Mouse (Mus musculus): Measurements from ENCODE around the gene Fggy.

Gene Fggy

DNA sequence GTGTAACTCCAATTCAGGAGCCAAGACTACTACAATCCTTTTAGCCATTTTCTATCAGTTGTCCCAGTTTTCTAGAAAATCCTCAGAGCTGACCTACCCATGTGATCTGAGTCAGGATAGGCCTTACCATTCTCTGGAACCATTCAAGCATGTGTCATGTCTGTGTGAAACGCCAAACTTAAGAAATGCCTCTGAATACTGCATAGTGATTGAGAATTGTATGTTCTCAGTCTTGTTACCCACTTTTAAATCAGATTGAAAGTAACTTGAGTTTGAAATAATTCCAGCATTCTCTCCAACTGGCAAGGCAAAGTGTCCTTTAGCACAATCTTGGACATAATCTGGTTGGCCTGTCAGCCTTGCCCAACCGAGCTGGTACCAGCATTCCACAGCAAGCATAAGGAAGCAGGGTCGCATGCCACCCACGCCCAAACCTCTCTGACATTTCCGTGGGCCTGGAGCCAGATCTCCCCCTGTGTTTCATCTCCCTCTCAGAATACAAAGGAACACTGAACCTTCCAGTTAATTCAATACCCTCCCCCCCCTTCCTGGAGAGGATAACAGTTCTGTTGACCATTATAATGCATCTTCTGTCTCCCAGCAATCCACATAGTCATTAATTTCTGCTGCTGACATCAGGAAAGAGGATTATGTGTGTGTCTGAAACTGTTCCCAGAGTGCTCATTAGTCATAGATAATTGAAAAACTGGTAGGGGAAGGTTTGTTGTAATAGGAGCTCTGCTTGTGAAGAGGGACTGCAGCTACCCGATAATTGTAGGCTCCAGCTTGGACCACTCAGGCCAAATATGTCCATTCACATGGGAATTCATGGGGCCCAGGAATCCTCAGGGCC, 176.3 kb downstream of the Fggy start:
- no peak for DNase-seq

DNA sequence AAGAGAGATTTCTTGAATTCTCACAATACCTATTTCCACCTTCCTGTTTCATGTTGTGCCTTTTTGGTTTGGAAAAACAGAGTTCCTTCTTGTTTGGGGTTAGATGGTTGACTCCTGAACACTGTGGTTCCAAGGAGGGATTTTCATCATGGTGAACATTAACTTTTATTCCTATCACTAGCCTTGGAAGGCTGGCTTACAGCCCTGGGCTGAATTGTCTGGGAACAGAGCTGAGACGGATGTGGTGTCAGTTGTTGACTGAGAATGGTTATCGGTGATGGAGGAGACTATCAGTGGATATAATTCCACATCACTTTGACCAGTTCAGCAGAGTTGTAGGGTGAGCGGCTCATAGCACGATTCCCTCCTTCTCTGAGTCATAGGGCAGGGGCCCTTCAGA, 178.7 kb downstream of the Fggy start:
- no peak for DNase-seq

DNA sequence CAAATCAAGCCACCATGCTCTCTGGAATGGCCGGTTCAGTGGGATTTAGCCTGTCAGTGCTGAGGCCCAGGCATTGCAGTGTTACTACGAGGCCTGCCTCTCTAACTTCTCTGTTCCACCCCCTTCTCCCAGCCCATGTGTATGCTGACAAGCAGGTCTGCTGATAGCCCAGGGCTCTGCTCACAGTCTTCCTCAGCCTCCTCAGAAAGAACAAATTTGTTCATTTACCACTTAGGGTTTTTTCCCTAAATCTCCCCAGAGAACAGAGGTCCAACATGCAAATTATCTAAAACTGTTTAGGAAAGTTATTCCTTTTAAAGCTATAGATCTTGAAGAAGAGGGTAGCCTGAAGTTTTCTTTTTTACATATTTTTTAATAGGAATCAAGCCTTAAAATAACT, 179.4 kb downstream of the Fggy start:
- DNase-seq, result no peak

DNA sequence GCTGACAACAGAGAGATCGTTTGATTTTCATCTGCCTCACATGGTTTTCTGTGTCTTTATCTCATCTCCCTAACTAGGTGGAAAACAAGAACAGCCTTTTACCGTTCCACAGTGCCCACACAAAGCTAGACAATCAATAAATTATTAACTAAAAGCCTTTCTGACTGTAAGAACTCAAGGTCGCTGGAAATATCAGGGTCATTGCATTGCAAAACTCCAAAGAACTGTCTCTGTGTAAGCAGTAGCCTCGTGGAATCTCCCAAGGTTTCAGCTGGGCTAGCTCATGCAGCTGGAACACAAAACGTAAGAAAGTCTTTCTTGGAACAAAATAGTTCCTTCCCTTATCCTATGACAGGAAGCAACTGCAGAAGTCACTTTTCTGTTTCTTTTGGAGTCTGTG, 180.9 kb downstream of the Fggy start:
- no peak for DNase-seq

DNA sequence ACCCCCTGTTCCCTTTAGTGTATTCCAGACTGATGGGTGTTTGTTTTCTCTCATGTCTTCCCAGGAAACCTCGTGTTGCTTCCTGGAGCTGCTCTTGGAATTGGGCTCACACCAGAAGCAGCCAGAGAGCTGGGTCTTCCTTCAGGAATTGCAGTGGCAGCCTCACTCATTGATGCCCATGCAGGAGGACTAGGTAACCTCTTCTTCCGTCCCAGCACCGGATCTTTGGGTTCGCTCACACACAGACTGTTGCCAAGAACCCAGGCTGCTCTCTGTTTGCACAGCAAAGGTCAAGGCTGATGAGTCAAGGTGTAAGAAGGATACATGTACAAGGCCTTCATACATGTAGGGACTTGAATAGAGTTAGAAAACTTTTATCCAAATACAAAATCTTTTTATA, 181.4 kb downstream of the Fggy start:
- DNase-seq, result no peak

DNA sequence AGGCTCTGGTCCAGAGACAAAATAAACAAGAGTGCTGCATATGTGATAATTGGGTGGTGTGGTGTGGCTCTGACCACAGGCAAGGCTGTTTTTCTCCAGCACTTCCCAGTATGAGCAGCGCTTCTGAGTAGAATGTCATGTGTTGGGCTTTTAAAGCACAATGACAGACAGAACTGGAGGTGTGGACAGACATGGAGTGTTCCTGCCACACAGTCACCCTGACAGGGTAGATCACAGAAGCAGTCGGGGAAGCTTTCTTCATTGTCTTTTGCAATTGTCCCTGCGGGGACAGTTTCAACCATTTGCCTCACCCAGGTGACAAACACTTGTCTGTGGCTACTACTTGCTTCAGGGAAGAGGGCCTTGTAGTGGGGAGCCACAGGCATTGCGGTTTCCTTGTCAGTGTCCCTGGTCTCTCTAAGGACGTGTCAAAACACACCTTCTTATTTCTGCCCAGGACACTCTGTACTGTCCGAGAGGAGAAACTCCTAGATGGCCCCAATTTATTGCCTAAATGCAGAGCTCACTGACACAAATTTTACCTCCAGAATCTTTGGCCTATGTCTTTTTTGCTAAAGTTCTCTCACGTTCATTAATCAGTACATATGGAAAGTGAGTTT, 183.9 kb downstream of the Fggy start:
- no peak for DNase-seq

DNA sequence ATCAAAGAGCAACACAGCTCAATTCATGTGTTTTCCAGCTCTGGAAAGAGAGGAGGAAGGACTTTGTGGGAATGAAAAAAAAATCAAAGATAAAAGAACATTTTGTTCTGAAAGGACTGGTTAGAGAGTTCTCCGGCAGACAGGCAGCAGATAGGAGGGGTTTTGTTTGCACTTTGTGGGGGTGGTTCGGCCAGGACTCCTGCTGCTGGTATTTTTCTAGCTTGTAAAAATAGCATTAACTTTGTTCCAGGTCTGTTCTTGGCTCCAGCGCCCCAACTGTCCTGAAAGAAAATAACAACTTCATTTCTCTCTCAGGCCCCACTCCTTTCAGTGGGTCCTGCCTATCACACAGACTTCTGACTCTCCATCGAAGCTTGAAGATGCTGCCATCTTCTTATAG, 185.7 kb downstream of the Fggy start:
- no peak for DNase-seq

DNA sequence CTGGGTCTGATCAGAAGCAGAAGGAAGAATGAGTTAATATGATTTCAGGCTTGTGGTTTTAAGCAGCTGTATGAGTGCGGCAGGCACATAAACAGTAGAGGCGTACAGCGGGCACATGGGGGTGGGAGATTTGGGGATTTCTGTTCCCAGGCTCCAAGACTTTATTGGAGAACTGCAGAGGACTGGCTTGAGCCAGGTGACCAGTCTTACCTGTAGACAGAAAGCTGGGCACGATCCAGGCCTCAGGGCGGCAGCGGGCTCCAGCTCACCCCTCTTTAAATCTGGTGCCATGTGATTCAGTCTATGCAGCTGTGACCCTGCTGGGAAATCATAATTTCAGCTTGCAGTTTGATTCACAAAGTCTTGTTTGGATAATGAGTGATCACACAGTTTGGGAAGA, 189.6 kb downstream of the Fggy start:
- DNase-seq, result no peak

DNA sequence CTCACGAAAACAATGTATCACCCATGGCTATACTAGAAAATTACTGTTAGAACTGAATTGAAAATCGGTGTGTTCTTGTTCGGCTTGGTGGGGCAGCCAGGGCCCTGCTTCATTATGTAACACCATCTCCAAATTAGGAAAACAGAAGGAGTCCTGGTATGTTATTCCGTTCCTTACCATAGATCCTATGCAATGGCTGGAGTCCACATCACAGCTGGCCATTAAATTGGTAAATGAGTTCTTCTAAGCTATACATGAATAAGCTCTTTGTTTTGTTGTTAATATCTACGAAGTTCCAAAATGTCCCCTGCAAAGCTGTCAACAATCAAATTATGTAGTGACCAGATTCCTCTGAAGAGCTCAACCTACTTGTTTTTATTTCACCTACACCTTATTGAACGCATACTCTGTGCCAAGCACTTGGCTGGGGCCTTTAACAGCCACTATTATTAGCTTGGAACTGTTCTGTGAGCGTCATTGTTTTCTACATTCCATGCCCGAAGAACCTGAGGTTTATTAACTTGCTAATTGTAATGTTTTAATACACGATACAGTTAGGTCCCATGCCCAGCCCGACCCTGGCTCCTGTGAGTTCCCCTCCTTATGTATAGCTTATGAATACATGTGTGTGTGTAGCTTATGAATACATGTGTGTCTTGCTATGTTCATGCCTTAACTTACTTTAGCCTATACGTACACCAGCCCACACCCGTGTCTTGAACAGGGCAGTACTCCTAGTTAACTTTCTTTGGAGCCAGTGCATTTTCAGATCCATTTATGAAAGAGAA, 190.3 kb downstream of the Fggy start:
- DNase-seq, result no peak

DNA sequence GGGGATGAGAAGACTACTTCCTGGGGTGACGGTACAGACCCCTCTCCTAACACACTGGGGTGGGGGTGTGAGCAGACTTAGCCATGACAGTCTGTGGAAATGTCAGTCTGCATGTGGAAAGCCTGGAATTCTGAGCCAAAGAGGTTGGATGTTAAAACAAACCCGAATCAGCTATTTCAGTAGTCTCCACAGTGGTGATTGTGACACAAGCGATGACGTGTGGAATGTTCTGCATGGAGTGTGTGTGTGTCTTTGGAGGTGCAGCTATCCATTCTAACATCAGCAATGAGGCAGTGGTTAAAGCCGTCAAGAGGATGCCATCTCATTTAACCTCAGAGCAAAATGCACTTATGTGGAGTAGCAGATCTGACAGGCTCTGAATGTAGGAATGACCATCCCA, 192.9 kb downstream of the Fggy start:
- no peak for DNase-seq

DNA sequence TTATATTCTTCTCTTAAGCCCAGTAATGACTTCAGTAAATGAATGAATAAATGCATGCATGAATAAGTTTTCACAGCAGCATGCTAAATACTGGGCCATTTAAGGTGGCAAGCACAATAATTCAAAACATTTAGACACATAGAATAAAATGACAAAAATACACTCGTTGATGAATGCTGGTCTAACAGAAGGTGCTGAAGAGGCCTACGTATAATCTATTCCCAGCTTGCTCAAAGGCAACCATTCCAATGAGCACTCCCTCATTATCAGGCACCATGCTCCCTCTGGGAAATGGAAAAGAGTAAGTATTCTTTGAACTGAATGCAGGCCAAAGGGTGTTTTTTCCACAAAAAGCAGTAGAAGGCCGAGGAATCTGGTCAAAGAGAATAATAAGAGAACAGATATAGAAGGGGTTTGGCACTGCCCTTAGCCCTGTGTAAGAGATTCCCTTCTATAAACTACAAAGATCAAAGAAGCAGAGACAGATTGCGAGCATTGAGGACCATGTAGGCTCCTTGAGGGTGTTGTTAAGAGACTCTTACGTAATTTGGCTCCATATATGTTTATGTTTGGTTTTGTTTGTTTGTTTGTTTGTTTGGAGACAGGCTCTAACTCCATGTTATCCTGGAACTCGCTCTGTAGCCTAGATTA, 195.4 kb downstream of the Fggy start:
- no peak for DNase-seq

DNA sequence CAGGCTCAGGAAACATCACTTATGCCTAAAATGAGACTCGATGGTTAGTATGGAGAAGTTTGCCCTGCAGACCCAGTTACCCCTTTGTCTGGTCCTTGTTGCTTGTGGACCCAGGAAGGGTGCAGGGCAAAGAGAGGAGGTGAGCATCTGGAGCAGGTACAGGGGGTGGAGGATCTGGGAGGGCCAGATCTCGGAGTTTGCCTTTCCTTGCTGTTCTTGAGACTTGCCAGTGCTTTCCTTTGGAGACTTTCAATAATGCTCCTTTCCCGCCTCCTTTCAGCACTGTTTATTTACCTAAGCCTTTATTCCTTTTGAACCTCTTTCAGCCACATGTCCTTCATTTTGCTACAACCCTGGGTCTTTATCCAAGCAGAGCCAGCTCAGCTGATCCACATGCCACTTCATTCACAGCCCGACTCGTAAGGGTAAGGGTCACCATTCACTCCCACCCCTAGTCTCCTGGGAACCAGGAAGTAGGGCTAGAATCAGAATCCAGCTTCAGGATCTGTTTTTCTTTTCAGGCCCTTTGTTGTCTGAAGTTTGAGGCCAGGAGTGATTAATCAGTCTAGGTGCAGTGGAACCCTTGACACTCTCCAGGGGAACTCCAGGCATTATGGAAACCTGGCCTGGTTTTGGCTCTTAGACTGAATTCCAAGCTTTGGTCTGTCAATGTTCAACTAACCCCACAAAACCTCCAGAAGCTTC, 201.9 kb downstream of the Fggy start:
- no peak for DNase-seq

DNA sequence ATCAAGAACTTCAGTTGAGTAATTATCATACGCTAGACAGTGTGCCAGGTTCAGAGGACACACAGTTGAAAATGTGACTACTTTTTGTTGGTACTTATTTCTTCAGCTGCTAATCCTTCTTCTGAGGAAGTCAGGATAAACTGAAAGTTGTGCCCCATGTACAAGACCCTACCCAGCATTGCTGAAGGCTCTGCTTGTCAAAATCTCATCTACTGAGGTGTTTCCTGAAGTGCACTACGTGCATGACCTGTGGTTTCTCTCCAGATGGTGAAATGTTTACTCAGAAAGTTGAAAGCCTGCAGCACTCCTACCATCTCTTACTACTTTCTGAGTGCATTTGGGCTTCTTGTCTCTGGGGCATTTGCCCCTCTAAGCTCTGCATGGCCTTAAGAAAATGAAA, 208.1 kb downstream of the Fggy start:
- no peak for DNase-seq

DNA sequence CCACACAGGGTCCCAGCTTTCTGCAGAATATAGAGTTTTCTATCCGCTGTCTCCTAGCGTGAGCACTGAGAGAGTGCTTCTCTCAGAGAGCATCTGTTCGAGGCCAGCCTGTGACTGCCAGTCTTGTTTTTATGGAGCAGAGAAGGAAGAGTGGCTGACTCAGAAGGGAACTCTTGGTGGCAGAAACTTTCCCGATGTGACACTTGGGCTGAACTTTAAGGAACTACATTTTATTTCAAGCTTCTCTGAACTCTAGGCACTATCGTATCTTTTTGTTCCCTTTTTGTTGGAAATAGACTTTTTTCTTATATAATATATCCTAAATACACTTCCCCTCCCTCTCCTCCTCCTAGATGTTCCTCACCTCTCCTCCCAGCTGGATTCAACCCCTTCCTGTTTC, 213.2 kb downstream of the Fggy start:
- DNase-seq, result no peak

DNA sequence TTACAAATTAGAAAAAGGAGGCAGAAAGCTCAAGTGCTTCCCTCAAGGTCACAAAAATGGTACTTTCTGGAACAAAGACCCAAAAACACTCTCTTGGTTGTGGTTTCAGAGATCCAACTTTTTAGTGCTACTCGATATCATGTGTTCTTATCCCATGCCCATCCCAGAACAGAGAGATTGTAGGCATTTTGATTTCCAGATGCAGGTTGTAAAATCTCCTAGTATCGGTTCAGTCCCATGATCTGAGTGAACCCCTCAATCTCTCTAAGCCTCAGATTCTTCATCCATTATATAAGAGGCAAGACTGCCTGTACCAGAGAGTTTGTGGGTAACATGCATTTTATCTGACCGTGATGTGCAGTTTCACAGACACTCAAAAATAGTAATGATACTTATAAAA, 214.2 kb downstream of the Fggy start:
- DNase-seq, result no peak

DNA sequence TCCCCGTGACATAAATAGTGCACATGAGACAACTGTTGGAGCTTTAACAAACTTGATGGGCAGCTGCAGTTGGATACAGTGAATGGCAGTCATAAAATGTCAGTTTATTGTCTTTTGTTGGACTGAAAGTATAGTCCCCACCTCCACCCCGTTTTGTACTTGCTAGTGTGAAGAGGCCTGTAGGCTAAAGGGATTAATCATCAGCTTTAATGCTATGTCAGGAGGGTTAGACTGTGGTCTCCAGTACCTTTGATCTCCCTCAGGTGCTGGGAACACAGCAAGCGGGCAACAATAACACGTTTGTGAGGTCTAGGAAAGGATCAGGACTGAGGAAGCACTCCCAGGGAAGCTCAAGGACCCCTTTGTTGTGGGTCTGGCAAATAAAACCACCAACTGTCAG, 214.6 kb downstream of the Fggy start:
- no peak for DNase-seq

DNA sequence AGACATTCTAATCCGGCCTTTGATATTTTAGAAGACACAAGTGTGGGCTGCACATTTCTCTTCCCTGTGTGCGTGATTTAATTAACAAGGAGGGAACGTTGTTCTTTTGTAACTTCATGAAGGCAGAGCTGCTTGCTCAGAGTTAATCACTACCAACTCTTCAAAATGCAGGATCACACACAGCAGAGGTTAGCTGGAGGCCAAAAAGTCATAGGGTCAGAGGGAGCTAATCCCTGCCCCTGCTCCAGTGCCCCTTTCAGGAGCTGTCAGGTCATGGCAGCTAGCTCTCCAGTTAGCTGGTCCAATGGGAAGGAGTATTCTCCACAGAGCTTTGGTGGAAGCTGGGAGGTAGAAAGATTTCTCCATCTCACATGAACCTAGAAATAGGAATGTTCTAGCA, 215.4 kb downstream of the Fggy start:
- DNase-seq, result no peak

DNA sequence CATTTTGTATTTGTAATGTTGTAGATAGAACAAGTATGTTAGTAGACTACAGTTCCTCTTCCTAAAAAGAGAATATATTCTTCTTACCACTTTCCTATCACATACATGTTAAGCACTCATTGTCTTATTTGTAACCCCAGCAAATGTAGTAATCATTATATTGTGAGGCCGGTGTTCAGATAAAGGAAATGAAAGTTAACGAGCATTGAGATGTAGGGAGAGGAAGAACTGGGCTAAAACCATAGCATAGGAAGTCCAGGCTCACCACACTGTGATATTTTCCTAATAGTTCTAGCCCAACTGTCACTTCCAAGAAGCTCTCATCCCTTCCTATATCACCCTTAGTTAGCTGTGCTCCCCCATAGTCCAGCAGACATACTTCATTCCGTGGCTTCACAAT, 218.3 kb downstream of the Fggy start:
- DNase-seq, result no peak

DNA sequence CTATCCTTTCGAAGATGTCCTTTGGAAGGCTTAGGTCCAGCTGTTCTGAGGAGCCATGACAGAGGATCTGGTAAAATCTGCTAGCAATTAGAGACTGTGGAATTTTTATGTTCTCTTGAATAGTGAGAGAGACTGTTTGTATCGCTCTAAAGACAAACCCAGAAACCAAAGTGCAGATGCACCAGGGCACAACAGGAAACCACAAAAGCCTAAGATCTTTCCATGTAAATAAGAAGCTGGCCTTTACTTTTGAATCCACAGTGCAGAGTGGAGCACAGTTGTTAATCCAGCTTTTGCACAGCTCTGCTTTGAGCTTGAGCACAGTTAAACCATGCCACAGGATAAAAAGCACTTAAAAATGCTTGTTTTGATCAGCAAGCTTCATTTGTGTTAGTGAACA, 220.5 kb downstream of the Fggy start:
- no peak for DNase-seq

DNA sequence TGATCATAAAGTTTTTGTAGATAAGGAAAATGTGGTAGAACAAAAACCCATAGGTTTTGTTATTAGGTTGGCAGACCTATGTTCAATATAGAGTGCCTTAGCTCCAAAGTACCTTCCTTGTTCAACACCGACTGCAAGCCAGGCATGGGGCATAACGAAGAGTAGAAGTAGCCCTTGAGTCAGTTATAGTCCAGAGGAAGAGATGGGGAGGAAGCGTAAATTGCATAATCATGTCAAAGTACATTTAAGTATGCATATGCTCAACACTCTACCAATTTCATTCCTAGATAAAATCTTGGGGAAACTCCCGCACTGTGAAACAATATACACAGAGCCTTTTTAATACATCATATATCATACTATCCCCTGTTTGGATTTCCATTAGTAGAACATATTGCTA, 221.2 kb downstream of the Fggy start:
- no peak for DNase-seq

DNA sequence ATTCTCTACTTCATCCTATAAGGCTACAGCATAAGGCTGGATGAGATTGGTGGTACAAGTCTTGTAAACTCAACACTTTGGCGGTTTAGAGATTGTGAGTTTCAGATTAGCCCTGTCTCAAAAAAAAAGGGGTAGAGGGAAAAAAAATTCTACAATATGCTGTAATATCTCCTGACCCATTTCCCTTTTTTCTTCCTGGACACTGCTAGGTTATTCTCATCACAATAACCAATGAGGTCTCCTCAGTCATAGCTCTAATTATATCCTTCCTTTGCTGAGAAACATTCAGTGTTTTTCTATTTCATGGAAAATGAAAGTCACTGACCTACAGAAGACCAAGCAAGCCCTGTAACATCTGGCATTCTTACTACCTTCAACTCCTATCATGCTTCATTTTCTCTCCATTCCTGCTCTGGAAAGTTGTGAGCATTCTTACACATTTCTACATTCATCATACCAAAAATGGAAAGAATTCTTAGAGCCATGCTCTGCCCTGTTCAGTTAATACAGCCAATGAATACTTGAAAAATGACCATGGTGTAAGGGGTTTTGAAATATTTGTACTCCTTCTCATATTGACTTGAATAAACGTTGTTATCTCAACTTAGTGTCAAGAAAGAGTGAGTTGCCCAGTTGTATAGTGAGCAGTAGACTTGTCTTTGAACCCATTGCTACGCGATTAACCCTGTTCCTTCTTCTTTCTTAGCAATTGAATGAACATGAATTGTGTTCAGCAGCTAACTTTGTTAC, 227.0 kb downstream of the Fggy start:
- DNase-seq, result no peak

DNA sequence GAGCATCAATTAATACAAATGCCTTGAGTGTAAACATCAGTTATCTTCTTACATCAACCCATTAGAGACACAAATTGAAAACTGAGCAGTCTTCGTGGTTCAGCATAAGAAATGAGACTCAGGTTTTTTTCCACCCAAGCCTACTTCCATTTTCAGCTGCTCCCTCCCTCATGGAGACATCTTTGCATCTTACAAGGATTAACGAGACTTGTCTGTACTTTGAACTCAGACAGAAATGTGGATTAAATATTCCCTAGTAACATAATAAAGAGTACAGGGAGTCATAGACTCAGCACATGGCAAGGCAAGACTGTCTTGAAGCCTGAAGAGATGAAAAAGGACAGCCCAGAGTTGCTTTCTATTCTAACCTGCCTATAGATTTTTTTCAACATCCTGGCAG, 230.3 kb downstream of the Fggy start:
- no peak for DNase-seq

Data from cerebellum, adult 9-10 months (tissue).